Mouse (Mus musculus) myocyte (in vitro differentiated cells): Measurements from ENCODE around the gene Fiz1. TPM values are rescaled to one million over a fixed set of nuclear protein-coding genes. Genes with fewer than 3 reads are reported as not detected.

ENCODE experiments used
- H3K27me3 ChIP-seq: one replicate; pipeline ENCODE4 v1.6.1; 2011; ENCODE audit not compliant: control insufficient read depth, insufficient read depth, insufficient read length
- H3K36me3 ChIP-seq: one replicate; pipeline ENCODE4 v1.6.1; 2011; ENCODE audit not compliant: control insufficient read depth, insufficient read depth
- H3K4me2 ChIP-seq: one replicate; pipeline ENCODE4 v1.6.1; 2011; ENCODE audit warnings: low read depth, control low read depth
- H3K4me3 ChIP-seq: one replicate; pipeline ENCODE4 v1.5.1; 2011; ENCODE audit warnings: mild to moderate bottlenecking, control low read depth, moderate library complexity
- H3K79me2 ChIP-seq: one replicate; pipeline ENCODE4 v1.6.1; 2011; ENCODE audit not compliant: control insufficient read depth, insufficient read depth
- H3ac ChIP-seq: one replicate; pipeline ENCODE4 v1.6.1; 2011; ENCODE audit not compliant: control insufficient read depth, insufficient read length
- CEBPB ChIP-seq: IDR thresholded peaks from 2 replicates; pipeline ENCODE4 v1.6.1; 2011; ENCODE audit warnings: mild to moderate bottlenecking, moderate library complexity; ENCODE audit not compliant: poor library complexity, insufficient read depth, severe bottlenecking
- E2F4 ChIP-seq: IDR thresholded peaks from one replicate; pipeline ENCODE4 v1.6.1; 2011; ENCODE audit warnings: mild to moderate bottlenecking, control low read depth, moderate library complexity; ENCODE audit not compliant: insufficient read depth
- MAX ChIP-seq: IDR thresholded peaks from one replicate; pipeline ENCODE4 v1.6.1; 2011; ENCODE audit warnings: low read depth, mild to moderate bottlenecking, control low read depth
- MYOD1 ChIP-seq, 3 experiments: IDR thresholded peaks; one replicate each; pipeline ENCODE4 v1.6.1; 2011; ENCODE audit warnings: control low read depth in 2 of 3, low read depth in 2 of 3, mild to moderate bottlenecking in 2 of 3, moderate library complexity in 1 of 3; ENCODE audit not compliant: insufficient read length in 2 of 3, control insufficient read depth in 1 of 3
- MYOG ChIP-seq, 3 experiments: IDR thresholded peaks; one replicate each; pipeline ENCODE4 v1.6.1; 2011; ENCODE audit warnings: control low read depth in 2 of 3, low read depth in 2 of 3, mild to moderate bottlenecking in 2 of 3; ENCODE audit not compliant: insufficient read length in 2 of 3, control insufficient read depth in 1 of 3, insufficient read depth in 1 of 3
- POLR2A ChIP-seq: IDR thresholded peaks from one replicate; pipeline ENCODE4 v1.6.1; 2011; ENCODE audit warnings: low read depth, mild to moderate bottlenecking, control low read depth, moderate library complexity; ENCODE audit not compliant: insufficient read length
- POLR2AphosphoS2 ChIP-seq: IDR thresholded peaks from one replicate; pipeline ENCODE4 v1.6.1; 2011; ENCODE audit warnings: low read depth, control low read depth; ENCODE audit not compliant: insufficient read length
- REST ChIP-seq: IDR thresholded peaks from one replicate; pipeline ENCODE4 v1.6.1; 2011; ENCODE audit warnings: mild to moderate bottlenecking, control low read depth, moderate library complexity; ENCODE audit not compliant: insufficient read depth, insufficient read length
- SRF ChIP-seq: IDR thresholded peaks from one replicate; pipeline ENCODE4 v1.6.1; 2011; ENCODE audit warnings: low read depth; ENCODE audit not compliant: control insufficient read depth, insufficient read length
- TCF12 ChIP-seq: IDR thresholded peaks from one replicate; pipeline ENCODE4 v1.6.1; 2011; ENCODE audit warnings: mild to moderate bottlenecking, control low read depth; ENCODE audit not compliant: poor library complexity, insufficient read depth, severe bottlenecking
- TCF3 ChIP-seq: IDR thresholded peaks from one replicate; pipeline ENCODE4 v1.6.1; 2011; ENCODE audit warnings: low read depth, control low read depth; ENCODE audit not compliant: insufficient read length
- USF1 ChIP-seq: IDR thresholded peaks from one replicate; pipeline ENCODE4 v1.6.1; 2011; ENCODE audit warnings: low read depth, mild to moderate bottlenecking, control low read depth, moderate library complexity
- polyA plus RNA-seq: library from polyadenylated mRNA; unstranded; fragments of >200 nt; fragmentation: generic; extraction: Trizol; gene quantifications from one replicate; pipeline ENCODE4 v1.2.1, GENCODE M21; 2012; ENCODE audit warnings: missing spikeins

Gene Fiz1
- polyA plus RNA-seq, 1 experiment, result 22.8 TPM

GRCm38 (mm10) chr7:4996934-4997333 is 17.6 kb downstream of the Fiz1 start:
- H3K79me2 ChIP-seq, result no peaks in the 10 kb centered on the region
- H3K27me3 ChIP-seq, result no peaks in the 10 kb centered on the region
- peaks cover 4% of the 10 kb centered on the region for H3K36me3 ChIP-seq
- H3ac ChIP-seq, result peak overlapping the region; percentile 25
- peak overlapping the region; percentile 95 for H3K4me2 ChIP-seq
- TF ChIP-seq TCF3, result no peak
- TF ChIP-seq MAX, result no peak
- TF ChIP-seq POLR2A, result no peak
- TF ChIP-seq CEBPB, result no peak
- TF ChIP-seq SRF, result no peak
- TF ChIP-seq E2F4, result no peak
- no peak for TF ChIP-seq USF1
- TF ChIP-seq MYOG (IDR thresholded peaks at IDR 0.05; ENCODE audit: control insufficient read depth in 1 of 3, insufficient read depth in 1 of 3, insufficient read length in 2 of 3, low read depth in 2 of 3), result no peak
- H3K4me3 ChIP-seq, result peak overlapping the region; percentile 67

GRCm38 (mm10) chr7:4996003-4996895 is 18.2 kb downstream of the Fiz1 start, which contains the start of gene Zfp579:
Gene Zfp579 (minus strand): TSS chr7:4996158.
- Histone ChIP-seq H3ac (peak within 1 kb of the TSS; percentile 25), H3K4me3 (peak within 1 kb of the TSS; percentile 67), H3K79me2 (no peaks in the 10 kb centered on the region), H3K4me2 (peak within 1 kb of the TSS; percentile 95), H3K27me3 (no peaks in the 10 kb centered on the region), H3K36me3 (peaks cover 4% of the 10 kb centered on the region)
- TF ChIP-seq POLR2AphosphoS2, result peak; percentile 31
- TF ChIP-seq REST, result peak; percentile 35
- TF ChIP-seq POLR2A, result peak; percentile 57
- no peak for TF ChIP-seq USF1

- peaks cover 4% of the 10 kb centered on the region for H3K36me3 ChIP-seq
- no peak for TF ChIP-seq POLR2A
- TF ChIP-seq TCF3, result no peak
- TF ChIP-seq E2F4, result no peak
- no peak for TF ChIP-seq MYOD1 (IDR thresholded peaks at IDR 0.05; ENCODE audit: control insufficient read depth in 1 of 3, insufficient read length in 2 of 3, low read depth in 2 of 3)
- no peak for TF ChIP-seq SRF
- no peak for TF ChIP-seq POLR2AphosphoS2
- TF ChIP-seq MAX, result no peak
- no peak for TF ChIP-seq MYOG (IDR thresholded peaks at IDR 0.05; ENCODE audit: control insufficient read depth in 1 of 3, insufficient read depth in 1 of 3, insufficient read length in 2 of 3, low read depth in 2 of 3)
- TF ChIP-seq USF1, result no peak
- TF ChIP-seq REST, result no peak
- no peak for TF ChIP-seq TCF12
- TF ChIP-seq CEBPB, result no peak
Measured at GRCm38 (mm10) chr7:4995268-4996002, 19.1 kb downstream of the Fiz1 start.

GRCm38 (mm10) chr7:4993999-4994788 is 20.3 kb downstream of the Fiz1 start:
- Histone ChIP-seq H3K36me3 (peaks cover 4% of the 10 kb centered on the region), H3K79me2 (no peaks in the 10 kb centered on the region), H3K4me2 (no peak overlapping the region), H3ac (no peak overlapping the region), H3K4me3 (no peak overlapping the region), H3K27me3 (no peaks in the 10 kb centered on the region)
- TF ChIP-seq USF1, result no peak
- TF ChIP-seq MYOD1 (IDR thresholded peaks at IDR 0.05; ENCODE audit: control insufficient read depth in 1 of 3, insufficient read length in 2 of 3, low read depth in 2 of 3), result no peak
- no peak for TF ChIP-seq CEBPB
- no peak for TF ChIP-seq REST
- TF ChIP-seq MAX, result no peak
- TF ChIP-seq POLR2A, result no peak
- no peak for TF ChIP-seq TCF12
- TF ChIP-seq SRF, result no peak
- no peak for TF ChIP-seq E2F4
- no peak for TF ChIP-seq TCF3
- TF ChIP-seq MYOG (IDR thresholded peaks at IDR 0.05; ENCODE audit: control insufficient read depth in 1 of 3, insufficient read depth in 1 of 3, insufficient read length in 2 of 3, low read depth in 2 of 3), result no peak
- no peak for TF ChIP-seq POLR2AphosphoS2

More at GRCm38 (mm10) chr7:4995268-4996002, 19.1 kb downstream of the Fiz1 start:
- H3K79me2 ChIP-seq, result no peaks in the 10 kb centered on the region
- H3ac ChIP-seq, result peak overlapping the region; percentile 25
- H3K4me2 ChIP-seq, result peak overlapping the region; percentile 93
- H3K4me3 ChIP-seq, result peak overlapping the region; percentile 67
- no peaks in the 10 kb centered on the region for H3K27me3 ChIP-seq
